8 mouse cellular contexts compared by ENCODE assay signal in the genomic region with DNA sequence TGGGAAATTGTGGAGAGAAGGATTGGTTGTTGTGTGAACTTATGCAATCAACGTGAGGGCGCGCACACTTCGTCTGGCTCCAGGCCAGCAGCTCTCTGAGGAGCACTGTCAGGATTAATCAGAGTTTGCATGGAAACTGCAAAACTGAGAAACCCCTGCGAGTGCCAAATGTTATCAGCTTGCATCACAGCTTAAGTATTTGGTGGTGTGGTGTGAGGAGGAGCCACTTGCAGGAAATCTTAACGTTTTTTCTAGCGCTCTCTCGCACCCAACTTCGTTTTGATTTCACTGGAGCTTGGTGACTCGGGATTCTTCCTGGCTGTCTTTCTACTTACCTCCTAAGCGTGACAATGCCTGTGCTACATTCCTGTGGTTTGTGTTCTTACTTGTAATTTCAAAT.
A peak's percentile ranks its signal among the peaks of the same experiment; 100 is the strongest.
DNase-seq lines count a peak whose midpoint lies in the region; ATAC-seq and TF ChIP-seq lines count a peak whose summit lies in the region.

No protein-coding gene starts in this region.

- H3K4me3 ChIP-seq in forebrain, embryonic 16.5 days (replicated peaks; ENCODE audit: low read length), result no peak overlapping the region
- no peak overlapping the region for H3K4me3 ChIP-seq in forebrain, embryonic 10.5 days
- H3K4me3 ChIP-seq in limb, embryonic 14.5 days (replicated peaks; ENCODE audit: low read length), result no peak overlapping the region
- H3K4me3 ChIP-seq in stomach, embryonic 14.5 days (ENCODE audit: low read depth, low read length), result no peak overlapping the region

- no peaks in the 10 kb centered on the region for H3K9me3 ChIP-seq in forebrain, embryonic 16.5 days (ENCODE audit: control insufficient read depth, low read length)
- H3K9me3 ChIP-seq in forebrain, embryonic 10.5 days, result no peaks in the 10 kb centered on the region
- no peaks in the 10 kb centered on the region for H3K9me3 ChIP-seq in limb, embryonic 14.5 days (ENCODE audit: control insufficient read depth, low read length)
- no peaks in the 10 kb centered on the region; the same call in 1 of the 2 replicates for H3K9me3 ChIP-seq in stomach, embryonic 14.5 days (ENCODE audit: control insufficient read depth, low read depth, low read length)

- CTCF ChIA-PET in Patski (lab: Charles Lee), result interaction anchor here (0.8 to 1.2 kb wide), 2 partner anchors 8 to 12 kb away, joined by 3 to 4 read pairs; no protein-coding TSS in a partner anchor

- H3K27me3 ChIP-seq in forebrain, embryonic 16.5 days (replicated peaks; ENCODE audit: control insufficient read depth, insufficient read depth, low read length), result no peaks in the 10 kb centered on the region
- H3K27me3 ChIP-seq in forebrain, embryonic 10.5 days (ENCODE audit: poor library complexity, severe bottlenecking), result no peaks in the 10 kb centered on the region
- no peaks in the 10 kb centered on the region for H3K27me3 ChIP-seq in Patski
- H3K27me3 ChIP-seq in limb, embryonic 14.5 days (ENCODE audit: control insufficient read depth, insufficient read depth, low read length), result no peaks in the 10 kb centered on the region
- no peaks in the 10 kb centered on the region for H3K27me3 ChIP-seq in stomach, embryonic 14.5 days (ENCODE audit: control insufficient read depth, insufficient read depth, low read length)

- H3K4me1 ChIP-seq in forebrain, embryonic 16.5 days (replicated peaks; ENCODE audit: control insufficient read depth, insufficient read depth, low read length), result 0 out of 2 replicates have a peak, but pooled peaks cover 2% of the 10 kb centered on the region
- H3K4me1 ChIP-seq in forebrain, embryonic 10.5 days, result no peaks in the 10 kb centered on the region
- H3K4me1 ChIP-seq in limb, embryonic 14.5 days (ENCODE audit: control insufficient read depth, insufficient read depth, low read length), result 0 out of 2 replicates have a peak, but pooled peaks cover 4% of the 10 kb centered on the region
- H3K4me1 ChIP-seq in stomach, embryonic 14.5 days (ENCODE audit: control insufficient read depth, insufficient read depth, low read length), result 0 out of 2 replicates have a peak, but pooled peaks cover 4% of the 10 kb centered on the region

- H3K4me2 ChIP-seq in forebrain, embryonic 16.5 days (ENCODE audit: low read length), result no peak overlapping the region
- H3K4me2 ChIP-seq in limb, embryonic 14.5 days (replicated peaks; ENCODE audit: low read depth, low read length, severe bottlenecking), result no peak overlapping the region
- H3K4me2 ChIP-seq in stomach, embryonic 14.5 days (replicated peaks; ENCODE audit: low read depth, low read length), result no peak overlapping the region

- in situ Hi-C loops in Patski (cut with MboI; ENCODE audit: low pct_unique_long_range_greater_than_20kb), result no loop called here

- no peak for TF ChIP-seq POLR2A in limb, embryonic 14.5 days (IDR thresholded peaks at IDR 0.05; ENCODE audit: borderline replicate concordance, extremely low read depth, insufficient read depth, insufficient read length)

- H3K36me3 ChIP-seq in forebrain, embryonic 16.5 days (ENCODE audit: control insufficient read depth, insufficient read depth), result no peaks in the 10 kb centered on the region
- H3K36me3 ChIP-seq in forebrain, embryonic 10.5 days (replicated peaks), result no peaks in the 10 kb centered on the region
- H3K36me3 ChIP-seq in limb, embryonic 14.5 days (ENCODE audit: control insufficient read depth, insufficient read depth, low read length), result no peaks in the 10 kb centered on the region
- no peaks in the 10 kb centered on the region for H3K36me3 ChIP-seq in stomach, embryonic 14.5 days (ENCODE audit: control insufficient read depth, insufficient read depth, low read length)

- 58% methylated on average over 11 of the region's 11 CpGs for WGBS in forebrain, embryonic 16.5 days
- 81% methylated on average over 11 of the region's 11 CpGs for WGBS in forebrain, embryonic 10.5 days
- 56% methylated on average over 11 of the region's 11 CpGs for whole genome bisulfite sequencing in limb, embryonic 14.5 days
- WGBS in stomach, embryonic 14.5 days, result 43% methylated on average over 11 of the region's 11 CpGs

- no peak for TF ChIP-seq CTCF in Patski (IDR thresholded peaks at IDR 0.05)

- no peak for DNase-seq in forebrain, embryonic 10.5 days (ENCODE audit: extremely low spot score, low spot score)
- DNase-seq in Patski (ENCODE audit: low read depth, low spot score), result peak; percentile 56
- peak; percentile 96 for DNase-seq in heart, adult 11 months
- DNase-seq in limb, embryonic 14.5 days (ENCODE audit: low spot score), result peak; percentile 62
- DNase-seq in embryo, embryonic 11 days, result no peak
- DNase-seq in spleen, postnatal 4 days (ENCODE audit: low spot score in 2 of 2), result no peak

- peak; percentile 65 for ATAC-seq in forebrain, embryonic 16.5 days
- ATAC-seq in Patski, result peak; percentile 85
- peak; percentile 55; the same call in 1 of the 2 replicates for ATAC-seq in limb, embryonic 14.5 days (ENCODE audit: low FRiP score, low read depth)
- ATAC-seq in stomach, embryonic 14.5 days (ENCODE audit: insufficient number of reproducible peaks, insufficient read depth, low FRiP score, low read depth), result no peak

- no peak overlapping the region for H3K27ac ChIP-seq in forebrain, embryonic 16.5 days (ENCODE audit: low read length)
- no peak overlapping the region for H3K27ac ChIP-seq in forebrain, embryonic 10.5 days
- H3K27ac ChIP-seq in limb, embryonic 14.5 days (replicated peaks; ENCODE audit: low read depth, low read length), result no peak overlapping the region
- H3K27ac ChIP-seq in stomach, embryonic 14.5 days (ENCODE audit: low read length), result no peak overlapping the region

- POLR2A ChIA-PET in Patski (lab: Charles Lee), result no interaction called here

- no peak overlapping the region for H3K9ac ChIP-seq in forebrain, embryonic 16.5 days (replicated peaks; ENCODE audit: low read depth, low read length)
- no peak overlapping the region for H3K9ac ChIP-seq in limb, embryonic 14.5 days (ENCODE audit: low read depth, low read length, severe bottlenecking)
- H3K9ac ChIP-seq in stomach, embryonic 14.5 days (replicated peaks; ENCODE audit: low read depth, low read length), result 0 out of 2 replicates have a peak overlapping the region, but pooled peaks have one; percentile 1

Comparison
In these comparisons a context has a peak if more than half of its experiments do, and no peak if none do; other contexts are left out.
1. DNase-seq: peak in Patski (single experiment), heart, adult 11 months (single experiment) and limb, embryonic 14.5 days (single experiment); none in forebrain, embryonic 10.5 days (single experiment), embryo, embryonic 11 days (single experiment) and spleen, postnatal 4 days (0 of 2).